Comparison of ENCODE assay signal across 8 mouse cellular contexts in genomic region chr6:148248625-148249024, GRCm38 (mm10). TPM values are rescaled to one million over a fixed set of nuclear protein-coding genes. Genes with fewer than 3 reads are reported as not detected.
A peak's percentile ranks its signal among the peaks of the same experiment; 100 is the strongest.
DNase-seq lines count a peak whose midpoint lies in the region; ATAC-seq and TF ChIP-seq lines count a peak whose summit lies in the region.

No protein-coding gene starts in this region.

- H3K4me1 ChIP-seq in heart, embryonic 10.5 days = peaks cover 6% of the 10 kb centered on the region; the same call in 1 of the 2 replicates
- H3K4me1 ChIP-seq in thymus, adult 2 months (replicated peaks; ENCODE audit: control insufficient read depth, insufficient read depth, low read length) = no peaks in the 10 kb centered on the region
- H3K4me1 ChIP-seq in hindbrain, embryonic 14.5 days (replicated peaks; ENCODE audit: control insufficient read depth, insufficient read depth, low read length) = peaks cover 9% of the 10 kb centered on the region

- H3K4me3 ChIP-seq in heart, embryonic 10.5 days = no peak overlapping the region
- no peak overlapping the region for H3K4me3 ChIP-seq in thymus, adult 2 months (ENCODE audit: control insufficient read depth, insufficient read depth, low read length)
- H3K4me3 ChIP-seq in hindbrain, embryonic 14.5 days (replicated peaks; ENCODE audit: low read length) = no peak overlapping the region

- no peak overlapping the region for H3K4me2 ChIP-seq in hindbrain, embryonic 14.5 days (replicated peaks)

- TF ChIP-seq POLR2A in thymus, adult 2 months (IDR thresholded peaks at IDR 0.05; ENCODE audit: control insufficient read depth, extremely low read depth, insufficient read depth, low read length, poor library complexity) = no peak

- H3K36me3 ChIP-seq in heart, embryonic 10.5 days = no peaks in the 10 kb centered on the region
- no peaks in the 10 kb centered on the region for H3K36me3 ChIP-seq in thymus, adult 2 months (ENCODE audit: control insufficient read depth, insufficient read depth, low read length)
- H3K36me3 ChIP-seq in hindbrain, embryonic 14.5 days (replicated peaks; ENCODE audit: control insufficient read depth, insufficient read depth) = peaks cover 20% of the 10 kb centered on the region; the same call in 1 of the 2 replicates

- no peak overlapping the region for H3K9ac ChIP-seq in hindbrain, embryonic 14.5 days

- H3K27me3 ChIP-seq in heart, embryonic 10.5 days (ENCODE audit: insufficient read depth, poor library complexity, severe bottlenecking) = 0 out of 2 replicates have a peak, but pooled peaks cover 4% of the 10 kb centered on the region
- no peaks in the 10 kb centered on the region for H3K27me3 ChIP-seq in thymus, adult 2 months (ENCODE audit: control insufficient read depth, insufficient read depth, low read length)
- no peaks in the 10 kb centered on the region for H3K27me3 ChIP-seq in hindbrain, embryonic 14.5 days (ENCODE audit: control insufficient read depth, insufficient read depth, low read length)

- no peak overlapping the region for H3K27ac ChIP-seq in heart, embryonic 10.5 days
- no peak overlapping the region for H3K27ac ChIP-seq in thymus, adult 2 months (ENCODE audit: control insufficient read depth, insufficient read depth, low read length)
- H3K27ac ChIP-seq in hindbrain, embryonic 14.5 days = no peak overlapping the region

- no peak; the same call in 1 of the 2 replicates for ATAC-seq in hindbrain, embryonic 14.5 days (ENCODE audit: low FRiP score)
- ATAC-seq in erythroblast, adult 5-6 weeks (replicated peaks; ENCODE audit: low FRiP score, poor library complexity, severe bottlenecking) = no peak

- peak; percentile 31 to 76 for DNase-seq in heart, adult 18-20 months
- no peak for DNase-seq in heart, embryonic 10.5 days (ENCODE audit: low spot score)
- peak; percentile 27 for DNase-seq in thymus, postnatal 14 days
- DNase-seq in thymus, adult 2 months = no peak
- peak; percentile 8 for DNase-seq in c-Kit-negative CD71-positive TER-119-positive erythroid progenitor cells, embryonic 14.5 days (ENCODE audit: low read depth, low spot score)
- peak; percentile 88 for DNase-seq in hindbrain, embryonic 14.5 days (ENCODE audit: low spot score)
- peak; percentile 84 for DNase-seq in lung, postnatal 36 days

- WGBS in heart, embryonic 10.5 days = 61% methylated on average over 2 of the region's 2 CpGs
- 20% methylated on average over 2 of the region's 2 CpGs for WGBS in thymus, adult 2 months
- 44% methylated on average over 2 of the region's 2 CpGs for WGBS in hindbrain, embryonic 14.5 days

- no peaks in the 10 kb centered on the region for H3K9me3 ChIP-seq in heart, embryonic 10.5 days
- H3K9me3 ChIP-seq in hindbrain, embryonic 14.5 days (ENCODE audit: control insufficient read depth, low read length) = no peaks in the 10 kb centered on the region

- no peak for TF ChIP-seq CTCF in thymus, adult 2 months (IDR thresholded peaks at IDR 0.05; ENCODE audit: borderline replicate concordance, control insufficient read depth, extremely low read depth, insufficient read depth, low read length, poor library complexity)

RNA-seq across cellular contexts. Expression of gene Ergic2, which starts 36.5 kb away (rescaled TPM):
- total RNA-seq in heart, adult 18-20 months (2021) = 10 to 100 TPM; 51.5 to 54.1 TPM
- 173 and 189 TPM in 2 replicates for polyA plus RNA-seq in heart, embryonic 10.5 days (2016; fragmentation: Nextera tagmentation; extraction: Ambion mirVana)
- 27.9 and 32.3 TPM in 2 replicates for polyA plus RNA-seq in thymus, adult 2 months (2012; rRNA removed)
- polyA plus RNA-seq in hindbrain, embryonic 14.5 days (2014; fragmentation: Nextera tagmentation; extraction: Ambion mirVana) = 207 and 220 TPM in 2 replicates
- 37.9 and 80.3 TPM in 2 replicates for total RNA-seq in erythroblast, adult 5-6 weeks (2015; ENCODE audit: low replicate concordance)
- 137 and 148 TPM in 2 replicates for total RNA-seq in erythroblast, adult 5-6 weeks (2017; ENCODE audit: low replicate concordance)

Comparison
In these comparisons a context has a peak if more than half of its experiments do, and no peak if none do; other contexts are left out.
1. DNase-seq: peak in heart, adult 18-20 months (2 of 2), thymus, postnatal 14 days (single experiment), c-Kit-negative CD71-positive TER-119-positive erythroid progenitor cells, embryonic 14.5 days (single experiment), hindbrain, embryonic 14.5 days (single experiment) and lung, postnatal 36 days (single experiment); none in heart, embryonic 10.5 days (single experiment) and thymus, adult 2 months (single experiment).